Mouse (Mus musculus) layer of hippocampus, adult 18-20 months (tissue): ENCODE measurements at regions not wholly inside any gene's neighbourhood (a gene's known extent, or its start where the extent isn't known, plus 50 kb on each side); places are given as distances from the start of the nearest gene placed in this dataset.

Experiments used
- DNase-seq, 2 experiments: peaks; one replicate each; pipeline ENCODE4 v3.0.0; 2022; ENCODE audit warnings: low spot score in 2 of 2

GRCm38 (mm10) chr5:64535546-64535945 lies 267.6 kb upstream of the Klf3 start:
- no peak for DNase-seq

- peak; percentile 71 to 93 for DNase-seq
Measured at GRCm38 (mm10) chr5:64536393-64537112, 266.6 kb upstream of the Klf3 start.

- no peak for DNase-seq
Measured at GRCm38 (mm10) chr5:64537113-64537780, 265.9 kb upstream of the Klf3 start.

- DNase-seq: no peak
Measured at GRCm38 (mm10) chr5:64541765-64542164, 261.4 kb upstream of the Klf3 start.

- DNase-seq: no peak
Measured at GRCm38 (mm10) chr5:64555931-64556330, 247.3 kb upstream of the Klf3 start.

GRCm38 (mm10) chr5:64566451-64567390 lies 236.5 kb upstream of the Klf3 start:
- DNase-seq: no peak

GRCm38 (mm10) chr5:64567813-64568212 lies 235.4 kb upstream of the Klf3 start:
- peak in 1 of 2 experiments; percentile 32 for DNase-seq

GRCm38 (mm10) chr5:64568294-64568693 lies 234.9 kb upstream of the Klf3 start:
- no peak for DNase-seq

- DNase-seq: no peak
Measured at GRCm38 (mm10) chr5:64574386-64574785, 228.8 kb upstream of the Klf3 start.

GRCm38 (mm10) chr5:64575896-64576295 lies 227.3 kb upstream of the Klf3 start:
- DNase-seq: no peak

- DNase-seq: no peak
Measured at GRCm38 (mm10) chr5:64576426-64577262, 226.5 kb upstream of the Klf3 start.

GRCm38 (mm10) chr5:64577424-64577823 lies 225.8 kb upstream of the Klf3 start:
- DNase-seq: no peak

- DNase-seq: no peak
Measured at GRCm38 (mm10) chr5:64578536-64578935, 224.7 kb upstream of the Klf3 start.

- DNase-seq: no peak
Measured at GRCm38 (mm10) chr5:64579086-64579485, 224.1 kb upstream of the Klf3 start.

- no peak for DNase-seq
Measured at GRCm38 (mm10) chr5:64579494-64580339, 223.5 kb upstream of the Klf3 start.

- DNase-seq: no peak
Measured at GRCm38 (mm10) chr5:64580340-64580723, 222.9 kb upstream of the Klf3 start.

GRCm38 (mm10) chr5:64580786-64581445 lies 222.3 kb upstream of the Klf3 start:
- no peak for DNase-seq

- DNase-seq: no peak
Measured at GRCm38 (mm10) chr5:64581461-64581860, 221.7 kb upstream of the Klf3 start.

- no peak for DNase-seq
Measured at GRCm38 (mm10) chr5:64582031-64582430, 221.2 kb upstream of the Klf3 start.
